Mouse (Mus musculus) forebrain, embryonic 11.5 days (tissue): ENCODE measurements around the gene Fkbp15. TPM values are rescaled to one million over a fixed set of nuclear protein-coding genes. Genes with fewer than 3 reads are reported as not detected.
A peak's percentile ranks its signal among the peaks of the same experiment; 100 is the strongest.

Experiments used
- ATAC-seq: fragments of 200-750 bp; cut with Nextera tagmentation; replicated peaks from 2 replicates; pipeline ENCODE4 v1.8.0; 2017; ENCODE audit warnings: moderate TSS enrichment; ENCODE audit not compliant: low FRiP score
- DNase-seq: peaks from one replicate; pipeline ENCODE4 v3.0.0-alpha.2; 2017; ENCODE audit warnings: low spot score
- H3K27ac ChIP-seq: fragments of 300-500 bp; sonication (generic); 2 replicates; pipeline ENCODE4 v1.5.1; 2014; ENCODE audit warnings: low read depth, low read length
- H3K27me3 ChIP-seq: fragments of 300-500 bp; sonication (generic); 2 replicates; pipeline ENCODE4 v1.6.1; 2014; ENCODE audit warnings: mild to moderate bottlenecking, low read length, mixed read lengths; ENCODE audit not compliant: control insufficient read depth, insufficient read depth
- H3K36me3 ChIP-seq: fragments of 300-500 bp; sonication (generic); 2 replicates; pipeline ENCODE4 v1.6.1; 2014; ENCODE audit warnings: mild to moderate bottlenecking, low read length, moderate library complexity, mixed read lengths; ENCODE audit not compliant: control insufficient read depth, insufficient read depth
- H3K4me1 ChIP-seq: fragments of 300-500 bp; sonication (generic); replicated peaks from 2 replicates; pipeline ENCODE4 v1.6.1; 2014; ENCODE audit warnings: low read length, mixed read lengths; ENCODE audit not compliant: control insufficient read depth, insufficient read depth
- H3K4me2 ChIP-seq: fragments of 300-500 bp; sonication (generic); 2 replicates; pipeline ENCODE4 v1.6.1; 2014; ENCODE audit warnings: low read depth, mild to moderate bottlenecking, low read length, moderate library complexity, mixed read lengths; ENCODE audit not compliant: severe bottlenecking
- H3K4me3 ChIP-seq: fragments of 300-500 bp; sonication (generic); 2 replicates; pipeline ENCODE4 v1.5.1; 2014; ENCODE audit warnings: low read depth, low read length
- H3K9ac ChIP-seq: fragments of 300-500 bp; sonication (generic); 2 replicates; pipeline ENCODE4 v1.6.1; 2014; ENCODE audit warnings: low read length
- H3K9me3 ChIP-seq: fragments of 300-500 bp; sonication (generic); 2 replicates; pipeline ENCODE4 v1.6.1; 2016; ENCODE audit warnings: low read length, mixed read lengths; ENCODE audit not compliant: control insufficient read depth
- WGBS: fragments of 180-500 bp; shearing (Covaris S2); extraction: QIAGEN DNeasy Blood & Tissue Kit; methylation state at CpG from one replicate; pipeline ENCODE4 v1.1.7; 2014; 5-methylcytosine and 5-hydroxymethylcytosine counted together
- polyA plus RNA-seq: library from polyadenylated mRNA; unstranded; fragments of >200 nt; fragmentation: Nextera tagmentation; extraction: Ambion mirVana; gene quantifications from 2 replicates; pipeline ENCODE4 v1.2.1, GENCODE M21; 2014

The Fkbp15 gene
- polyA plus RNA-seq, 1 experiment from 2014 or later, result 23.4 TPM

DNA sequence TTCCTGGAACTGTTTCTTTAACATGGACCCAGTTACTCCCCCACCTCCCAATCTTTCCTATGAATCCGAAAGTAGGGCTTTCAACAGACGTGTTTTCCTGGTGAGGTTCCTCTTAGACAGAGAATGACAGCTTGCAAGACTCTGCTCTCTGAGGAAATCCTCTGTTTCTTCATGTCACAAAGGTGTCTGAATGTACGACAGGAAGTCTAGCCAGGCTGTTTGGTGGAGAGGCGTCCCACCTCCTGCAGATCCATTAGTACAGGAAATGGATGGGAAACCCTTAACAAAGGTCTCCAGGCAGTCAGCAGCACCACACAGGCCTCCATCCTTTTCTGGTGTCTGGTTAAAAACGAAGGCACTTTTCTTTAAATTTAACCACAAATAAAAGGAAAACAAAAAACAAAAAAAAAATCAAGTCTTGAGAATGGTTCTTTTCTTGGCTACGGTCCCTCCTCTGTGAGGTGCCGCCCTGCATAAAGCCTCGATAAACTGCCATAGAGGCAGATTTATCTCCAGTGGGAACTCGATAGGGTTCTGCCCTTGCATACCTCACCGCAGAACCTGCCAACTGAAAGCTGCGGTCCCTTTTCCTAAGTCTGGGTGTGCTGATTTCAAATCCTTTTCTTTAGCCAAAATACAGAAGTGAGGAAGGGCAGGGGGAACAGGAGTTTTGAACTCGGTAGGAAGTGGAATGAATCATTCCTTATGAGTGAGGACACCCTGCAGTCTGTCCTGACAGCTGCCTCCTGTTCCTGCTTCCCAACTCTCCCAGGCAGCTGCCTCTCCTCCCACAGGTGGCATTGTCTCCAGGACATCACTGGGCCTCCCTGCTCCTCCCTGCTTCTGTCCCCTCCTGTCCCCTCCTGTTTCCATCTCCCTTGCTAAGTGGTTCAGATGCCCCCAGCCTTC lies 73.1 kb downstream of the Fkbp15 start:
- DNase-seq, result no peak
- Histone ChIP-seq H3K4me2 (peak overlapping the region; percentile 86), H3K27me3 (no peaks in the 10 kb centered on the region), H3K9ac (peak overlapping the region; percentile 63; the same call in 1 of the 2 replicates), H3K4me3 (peak overlapping the region; percentile 69), H3K36me3 (no peaks in the 10 kb centered on the region), H3K27ac (no peak overlapping the region), H3K4me1 (peaks cover 3% of the 10 kb centered on the region; the same call in 1 of the 2 replicates), H3K9me3 (no peaks in the 10 kb centered on the region)
- 20% methylated on average over 12 of the region's 12 CpGs for WGBS
- no peak; the same call in 1 of the 2 replicates for ATAC-seq

- Histone ChIP-seq H3K9me3 (no peaks in the 10 kb centered on the region), H3K27ac (no peak overlapping the region), H3K4me1 (peaks cover 3% of the 10 kb centered on the region; the same call in 1 of the 2 replicates), H3K9ac (peak overlapping the region; percentile 63), H3K36me3 (no peaks in the 10 kb centered on the region), H3K4me2 (peak overlapping the region; percentile 86), H3K4me3 (peak overlapping the region; percentile 69), H3K27me3 (no peaks in the 10 kb centered on the region)
- DNase-seq (peak; percentile 87), ATAC-seq (peak; percentile 97)
- WGBS, result under 1% methylated on average over 55 of the region's 55 CpGs
Measured at GRCm38 (mm10) chr4:62286257-62286991, 73.9 kb downstream of the Fkbp15 start.

DNA sequence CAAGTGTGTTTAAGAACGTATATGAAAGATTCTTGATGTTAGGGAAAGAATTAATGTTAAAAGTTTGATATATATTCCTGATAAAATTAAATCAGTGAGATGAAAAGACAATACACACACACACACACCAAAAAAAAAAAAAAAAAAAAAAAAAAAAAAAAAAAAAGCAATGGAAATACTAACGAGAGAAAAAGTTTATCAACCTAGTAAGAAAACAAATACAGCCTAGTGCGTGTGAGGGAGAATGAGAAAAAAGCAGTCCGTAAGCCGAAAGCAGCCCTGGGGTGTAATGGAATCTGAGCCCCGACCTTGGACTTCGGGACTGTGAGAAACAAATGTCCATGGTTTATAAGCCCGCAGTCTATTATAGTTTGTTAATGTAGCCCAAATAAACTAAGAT lies 74.8 kb downstream of the Fkbp15 start:
- Histone ChIP-seq H3K36me3 (no peaks in the 10 kb centered on the region), H3K9ac (no peak overlapping the region), H3K9me3 (no peaks in the 10 kb centered on the region), H3K4me1 (peaks cover 3% of the 10 kb centered on the region; the same call in 1 of the 2 replicates), H3K27ac (no peak overlapping the region), H3K4me2 (no peak overlapping the region), H3K4me3 (no peak overlapping the region), H3K27me3 (no peaks in the 10 kb centered on the region)
- 81% methylated on average over 8 of the region's 8 CpGs for WGBS
- ATAC-seq (no peak), DNase-seq (no peak)

GRCm38 (mm10) chr4:62282969-62283368 lies 77.4 kb downstream of the Fkbp15 start:
- no peaks in the 10 kb centered on the region for H3K9me3 ChIP-seq
- H3K4me2 ChIP-seq, result no peak overlapping the region
- no peak overlapping the region for H3K4me3 ChIP-seq
- ATAC-seq (no peak), DNase-seq (no peak)
- no peak overlapping the region for H3K9ac ChIP-seq
- H3K27me3 ChIP-seq, result no peaks in the 10 kb centered on the region
- H3K27ac ChIP-seq, result no peak overlapping the region
- no peaks in the 10 kb centered on the region for H3K36me3 ChIP-seq
- H3K4me1 ChIP-seq, result peaks cover 3% of the 10 kb centered on the region; the same call in 1 of the 2 replicates
- 84% methylated on average over 7 of the region's 7 CpGs for WGBS

DNA sequence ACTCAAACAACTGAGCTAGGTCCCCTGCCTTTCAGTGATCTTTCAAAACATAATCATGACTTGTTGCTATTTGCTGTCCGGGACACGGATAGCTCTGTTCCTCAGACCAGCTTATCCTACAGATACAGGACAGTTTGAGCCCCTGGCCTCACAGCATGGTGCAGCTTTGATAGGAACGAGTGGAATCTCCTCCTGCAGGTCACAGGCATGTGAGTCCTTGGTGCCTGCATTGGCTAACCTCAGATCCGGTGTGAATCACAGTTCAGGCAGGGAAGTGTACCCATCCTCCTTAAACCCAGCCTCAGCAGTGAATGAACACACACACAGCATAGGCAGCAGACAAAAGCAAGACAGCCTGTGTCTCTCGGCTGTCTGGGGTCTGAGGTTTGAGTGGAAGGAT lies 79.0 kb downstream of the Fkbp15 start:
- Histone ChIP-seq H3K27ac (no peak overlapping the region), H3K4me1 (no peaks in the 10 kb centered on the region), H3K4me2 (no peak overlapping the region), H3K36me3 (no peaks in the 10 kb centered on the region), H3K4me3 (no peak overlapping the region), H3K9me3 (no peaks in the 10 kb centered on the region), H3K27me3 (no peaks in the 10 kb centered on the region), H3K9ac (no peak overlapping the region)
- no peak for ATAC-seq
- DNase-seq, result no peak
- WGBS, result 58% methylated on average over 5 of the region's 5 CpGs

DNA sequence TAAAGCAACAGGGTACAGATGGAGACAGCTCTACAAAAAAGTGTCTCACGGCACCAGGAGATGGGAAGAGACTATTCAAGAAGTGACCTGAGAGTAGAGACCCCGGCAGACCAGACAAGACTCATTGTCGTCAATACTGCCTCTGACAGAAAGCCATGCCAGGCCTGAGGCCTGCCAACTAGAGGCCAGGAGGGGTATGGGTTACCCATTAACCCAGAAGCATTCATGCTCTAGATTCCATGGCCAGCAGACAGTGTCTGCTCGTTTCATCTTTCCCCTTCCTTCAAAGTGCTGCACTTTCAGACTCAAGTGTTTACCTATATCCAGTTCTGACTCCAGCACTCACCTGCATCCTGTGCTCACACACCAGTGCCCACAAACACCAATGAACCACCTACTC lies 82.3 kb downstream of the Fkbp15 start:
- no peak for ATAC-seq

DNA sequence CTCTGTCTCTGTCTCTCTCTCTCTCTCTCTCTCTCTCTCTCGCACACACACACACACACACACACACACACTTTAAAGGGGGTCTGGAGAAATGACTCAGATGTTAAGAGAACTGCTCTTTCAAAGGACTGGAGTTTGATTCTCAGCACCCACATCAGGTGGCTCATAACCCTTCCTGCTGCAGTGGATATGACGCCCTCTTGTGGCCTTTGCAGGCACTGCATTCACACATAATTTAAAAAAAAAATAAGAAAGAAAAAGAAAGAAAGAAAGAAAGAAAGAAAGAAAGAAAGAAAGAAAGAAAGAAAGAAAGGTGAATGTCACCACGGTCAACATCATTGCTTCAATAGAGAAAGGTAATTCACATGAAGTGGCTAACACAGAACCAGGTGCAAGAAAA lies 83.1 kb downstream of the Fkbp15 start:
- Histone ChIP-seq H3K4me2 (no peak overlapping the region), H3K27ac (no peak overlapping the region), H3K4me3 (no peak overlapping the region), H3K36me3 (no peaks in the 10 kb centered on the region), H3K4me1 (no peaks in the 10 kb centered on the region; the same call in 1 of the 2 replicates), H3K9ac (no peak overlapping the region), H3K27me3 (no peaks in the 10 kb centered on the region), H3K9me3 (no peaks in the 10 kb centered on the region)
- no peak for ATAC-seq
- 66% methylated on average over 3 of the region's 3 CpGs for WGBS
- DNase-seq, result no peak

More for the DNA sequence above, 82.3 kb downstream of the Fkbp15 start:
- DNase-seq, result no peak
- Histone ChIP-seq H3K4me3 (no peak overlapping the region), H3K9ac (no peak overlapping the region), H3K36me3 (no peaks in the 10 kb centered on the region), H3K4me1 (no peaks in the 10 kb centered on the region; the same call in 1 of the 2 replicates), H3K27ac (no peak overlapping the region), H3K4me2 (no peak overlapping the region), H3K9me3 (no peaks in the 10 kb centered on the region), H3K27me3 (no peaks in the 10 kb centered on the region)
- 80% methylated on average over 4 of the region's 4 CpGs for WGBS

DNA sequence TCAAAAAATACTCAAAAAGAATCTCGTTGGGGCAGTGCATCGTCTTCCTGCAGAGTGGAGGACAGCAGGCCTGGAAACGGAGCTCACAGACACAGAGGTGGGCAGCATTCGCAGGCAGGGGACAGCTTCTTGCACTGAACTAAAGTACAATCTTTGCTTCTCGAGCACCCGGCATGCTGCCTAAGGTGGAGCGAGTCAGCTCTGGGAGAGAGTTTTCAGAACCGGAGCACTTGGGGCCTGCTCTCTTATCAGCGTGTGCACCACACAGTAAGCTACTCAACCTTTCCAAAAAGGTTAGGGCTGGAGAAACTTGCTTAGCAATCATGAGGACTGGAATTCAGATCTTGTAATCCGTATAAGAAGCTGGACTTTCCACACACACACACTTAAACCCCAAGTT lies 83.7 kb downstream of the Fkbp15 start:
- no peak for ATAC-seq
- Histone ChIP-seq H3K27ac (no peak overlapping the region), H3K9ac (no peak overlapping the region), H3K9me3 (no peaks in the 10 kb centered on the region), H3K4me2 (no peak overlapping the region), H3K27me3 (no peaks in the 10 kb centered on the region), H3K36me3 (no peaks in the 10 kb centered on the region), H3K4me1 (no peaks in the 10 kb centered on the region; the same call in 1 of the 2 replicates), H3K4me3 (no peak overlapping the region)
- no peak for DNase-seq
- WGBS, result 89% methylated on average over 10 of the region's 10 CpGs
